Mouse (Mus musculus) erythroblast, embryonic 14.5 days (primary cell): ENCODE results near the gene Capn5. TPM values are rescaled to one million over a fixed set of nuclear protein-coding genes. Genes with fewer than 3 reads are reported as not detected.

Source experiments
- H3K27me3 ChIP-seq: 2 replicates; pipeline ENCODE4 v1.6.1; 2012; ENCODE audit warnings: inconsistent platforms; ENCODE audit not compliant: control insufficient read depth
- H3K36me3 ChIP-seq: 2 replicates; pipeline ENCODE4 v1.6.1; 2012; ENCODE audit warnings: mild to moderate bottlenecking, inconsistent platforms; ENCODE audit not compliant: control insufficient read depth
- H3K4me1 ChIP-seq: 2 replicates; pipeline ENCODE4 v1.6.1; 2012; ENCODE audit warnings: inconsistent platforms; ENCODE audit not compliant: control insufficient read depth
- H3K4me3 ChIP-seq: replicated peaks from 2 replicates; pipeline ENCODE3; 2012; ENCODE audit warnings: moderate library complexity, mild to moderate bottlenecking, inconsistent platforms
- H3K9me3 ChIP-seq: 2 replicates; pipeline ENCODE4 v1.6.1; 2012; ENCODE audit warnings: low read length, inconsistent platforms, mixed read lengths; ENCODE audit not compliant: control insufficient read depth
- GATA1 ChIP-seq: IDR thresholded peaks from 2 replicates; pipeline ENCODE4 v1.6.1; 2012; ENCODE audit warnings: low read length, inconsistent platforms, mixed read lengths
- TAL1 ChIP-seq: IDR thresholded peaks from 3 replicates; pipeline ENCODE4 v1.6.1; 2012; ENCODE audit warnings: low read length, inconsistent platforms, mixed read lengths
- polyA plus RNA-seq: library from polyadenylated mRNA; stranded (reverse); fragments of >175 nt; gene quantifications from 2 replicates; pipeline ENCODE4 v1.2.3, GENCODE M21; 2012

The Capn5 gene
- polyA plus RNA-seq, 1 experiment = 6.8 TPM

DNA sequence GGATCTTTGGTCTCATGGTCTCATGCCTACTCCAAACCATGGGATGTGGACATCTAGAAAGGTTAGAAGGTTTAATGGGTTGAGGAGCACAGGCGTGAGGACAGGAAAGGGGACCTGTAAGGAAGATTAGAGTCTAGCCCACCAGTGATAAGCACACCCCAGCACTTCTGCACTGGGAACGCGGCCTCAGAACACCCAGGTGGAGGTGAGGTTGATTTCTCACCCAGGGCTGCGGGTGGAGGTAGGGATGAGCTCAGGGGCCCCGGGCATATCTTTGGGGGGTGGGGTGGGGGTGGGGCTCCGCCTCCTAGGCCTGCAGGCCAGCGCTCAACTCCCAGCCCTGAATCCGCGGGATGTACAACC is 527 bp downstream of the Capn5 start:
- H3K9me3 ChIP-seq = no peaks in the 10 kb centered on the region
- peak overlapping the region; percentile 85 for H3K4me3 ChIP-seq
- H3K4me1 ChIP-seq = peaks cover 73% of the 10 kb centered on the region
- peaks cover 36% of the 10 kb centered on the region for H3K36me3 ChIP-seq
- no peaks in the 10 kb centered on the region for H3K27me3 ChIP-seq
- TF ChIP-seq TAL1 (no peak), GATA1 (no peak)

DNA sequence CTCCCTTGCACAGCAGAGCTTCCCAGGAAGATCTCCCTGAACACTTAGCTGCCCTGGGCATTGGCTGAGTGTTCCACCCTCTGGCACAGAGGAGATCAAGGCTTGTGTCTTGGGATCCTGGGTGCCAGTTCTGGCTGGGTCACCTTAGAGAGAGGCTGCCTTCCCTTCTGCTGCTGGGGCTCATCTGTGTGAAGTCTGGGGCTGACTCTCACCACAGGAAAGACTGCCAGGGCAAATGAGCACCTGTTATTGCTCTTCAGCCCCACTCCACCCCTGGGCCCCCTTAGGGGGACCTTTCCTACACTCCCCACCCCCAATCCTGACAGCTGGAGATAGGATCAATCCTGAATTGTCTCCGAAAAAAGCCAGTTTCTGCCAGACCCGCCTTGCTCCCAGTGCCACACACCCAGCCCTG is 996 bp downstream of the Capn5 start:
- TF ChIP-seq TAL1 = no peak
- TF ChIP-seq GATA1 = no peak
- peaks cover 41% of the 10 kb centered on the region for H3K36me3 ChIP-seq
- no peaks in the 10 kb centered on the region for H3K9me3 ChIP-seq
- peak overlapping the region; percentile 85 for H3K4me3 ChIP-seq
- peaks cover 77% of the 10 kb centered on the region for H3K4me1 ChIP-seq
- H3K27me3 ChIP-seq = no peaks in the 10 kb centered on the region

DNA sequence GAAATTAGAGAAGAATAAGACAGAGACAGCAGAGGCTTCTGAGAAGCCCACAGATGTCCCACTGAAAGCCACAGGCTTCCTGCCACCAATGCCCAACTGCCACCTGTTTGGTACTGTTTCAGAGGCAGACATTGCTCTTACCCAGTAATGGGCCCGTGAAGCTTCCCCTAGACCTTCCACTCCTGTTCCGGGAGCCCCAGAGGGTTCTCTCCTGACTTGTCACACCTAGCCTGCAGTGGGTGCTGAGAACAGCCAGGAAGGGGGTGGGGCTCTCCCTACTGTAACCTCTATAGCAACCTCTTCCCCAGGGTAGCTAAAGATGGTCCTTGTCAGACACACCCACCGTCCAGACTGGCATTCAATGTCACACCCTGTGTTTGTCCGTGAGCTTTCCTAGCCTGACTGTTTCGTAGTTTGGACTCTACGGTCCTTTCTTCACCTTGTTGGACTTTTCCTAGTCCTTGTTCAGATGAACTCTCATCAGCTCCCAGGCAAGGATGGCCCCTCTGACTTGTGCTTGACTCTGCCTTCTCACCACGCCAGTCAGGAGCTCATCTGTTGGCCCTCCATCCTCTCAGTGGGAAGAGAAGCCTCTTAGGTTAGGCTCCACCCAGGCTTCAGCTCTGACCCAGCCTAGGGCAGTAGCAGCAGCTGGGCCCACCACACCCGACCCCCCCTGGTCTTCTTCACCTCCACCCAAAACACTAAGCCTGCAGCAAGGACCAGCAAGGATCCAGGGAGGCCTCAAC is 1.6 kb downstream of the Capn5 start:
- peaks cover 47% of the 10 kb centered on the region for H3K36me3 ChIP-seq
- H3K9me3 ChIP-seq = no peaks in the 10 kb centered on the region
- H3K27me3 ChIP-seq = no peaks in the 10 kb centered on the region
- peaks cover 83% of the 10 kb centered on the region for H3K4me1 ChIP-seq
- TF ChIP-seq TAL1 (no peak), GATA1 (no peak)
- peak overlapping the region; percentile 85 for H3K4me3 ChIP-seq

DNA sequence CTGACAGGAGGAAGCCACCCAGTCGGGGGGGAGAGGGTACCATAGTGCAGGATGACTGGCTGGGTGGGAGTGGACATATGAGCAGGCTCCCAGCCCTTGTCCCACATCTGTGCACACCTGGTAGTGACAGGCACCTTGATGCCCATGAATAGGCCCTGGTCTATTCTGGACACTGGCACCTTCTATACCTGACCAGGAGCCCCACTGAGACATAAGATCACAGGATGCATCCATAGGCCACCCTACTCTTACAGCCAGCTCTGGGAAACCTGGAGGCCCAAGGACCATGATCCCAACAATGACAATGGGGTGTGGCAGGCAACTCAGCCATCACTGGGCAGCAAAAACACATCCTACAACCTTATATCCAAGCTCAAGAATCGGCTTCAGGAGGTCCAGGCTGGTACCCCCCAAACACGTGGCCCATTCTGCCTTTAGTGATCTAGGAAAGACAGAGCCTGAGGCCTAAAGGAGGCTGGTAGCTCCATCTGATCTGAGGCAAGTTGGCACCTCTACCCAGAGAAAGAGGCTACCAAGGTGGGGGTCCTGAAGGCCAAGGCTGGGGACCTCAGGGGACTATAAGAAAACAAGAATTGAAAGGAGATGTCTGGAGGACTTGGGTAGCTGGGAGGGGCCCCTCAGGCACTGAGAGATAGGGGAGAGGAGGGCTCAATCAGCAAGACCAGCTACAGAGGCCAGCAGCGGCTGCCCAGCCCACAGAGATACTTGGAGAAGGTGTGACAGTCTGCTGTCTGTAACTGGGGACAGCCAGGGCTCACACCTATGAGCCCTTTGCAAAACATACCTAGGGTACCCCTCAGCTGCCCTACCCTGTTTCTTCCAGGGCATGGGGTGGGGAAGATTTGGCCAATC is 3.0 kb downstream of the Capn5 start:
- H3K4me1 ChIP-seq = peaks cover 97% of the 10 kb centered on the region
- peaks cover 59% of the 10 kb centered on the region for H3K36me3 ChIP-seq
- no peaks in the 10 kb centered on the region for H3K27me3 ChIP-seq
- H3K9me3 ChIP-seq = no peaks in the 10 kb centered on the region
- H3K4me3 ChIP-seq = peak overlapping the region; percentile 85
- peak; percentile 78 for TF ChIP-seq TAL1
- TF ChIP-seq GATA1 = peak; percentile 55; the same call in 1 of the 2 replicates

DNA sequence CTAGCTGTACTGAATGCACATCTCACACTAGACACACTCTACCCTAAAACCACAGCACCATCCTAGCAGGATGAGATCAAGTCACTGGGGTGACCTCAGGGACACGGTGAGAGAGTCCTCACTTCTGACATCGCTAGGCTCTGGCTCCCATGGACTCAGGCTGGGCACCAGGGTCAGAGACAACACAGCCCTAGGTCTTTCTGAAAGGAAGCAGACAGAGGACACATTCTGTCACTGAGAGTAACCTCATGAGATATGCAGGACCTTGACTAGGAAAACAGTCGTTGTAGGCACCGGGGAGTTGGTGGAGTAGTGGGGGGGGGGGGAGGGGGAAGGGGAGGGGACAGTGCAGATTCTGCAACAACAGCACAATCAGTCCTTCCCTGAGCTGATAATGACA is 4.7 kb downstream of the Capn5 start:
- Histone ChIP-seq H3K36me3 (peaks cover 73% of the 10 kb centered on the region), H3K9me3 (no peaks in the 10 kb centered on the region), H3K27me3 (no peaks in the 10 kb centered on the region), H3K4me1 (peaks cover 95% of the 10 kb centered on the region), H3K4me3 (peak overlapping the region; percentile 37)
- TF ChIP-seq GATA1 (no peak), TAL1 (no peak)

DNA sequence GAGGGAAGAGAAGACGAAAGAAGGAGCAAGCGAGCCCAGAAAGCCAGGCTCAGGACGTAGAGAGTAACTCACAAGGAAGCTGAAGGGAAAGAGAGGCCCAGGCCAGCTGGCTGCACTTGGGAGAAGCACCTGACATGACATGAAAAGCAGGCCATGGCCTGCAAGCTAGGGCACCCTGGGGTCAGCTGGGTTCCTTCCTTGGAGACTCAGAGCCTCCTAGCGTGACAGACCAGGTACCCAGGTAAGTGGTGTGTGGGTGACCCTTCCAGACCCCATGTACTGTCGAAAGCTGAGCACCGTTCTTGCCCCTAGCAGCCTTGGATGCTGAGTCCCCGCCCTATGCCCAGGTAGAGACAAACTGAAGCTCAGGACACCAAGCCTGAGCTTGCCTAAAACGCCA is 5.4 kb downstream of the Capn5 start:
- Histone ChIP-seq H3K9me3 (no peaks in the 10 kb centered on the region), H3K4me1 (peaks cover 96% of the 10 kb centered on the region), H3K36me3 (peaks cover 80% of the 10 kb centered on the region), H3K4me3 (peak overlapping the region; percentile 15), H3K27me3 (no peaks in the 10 kb centered on the region)
- TF ChIP-seq TAL1 (no peak), GATA1 (no peak)

DNA sequence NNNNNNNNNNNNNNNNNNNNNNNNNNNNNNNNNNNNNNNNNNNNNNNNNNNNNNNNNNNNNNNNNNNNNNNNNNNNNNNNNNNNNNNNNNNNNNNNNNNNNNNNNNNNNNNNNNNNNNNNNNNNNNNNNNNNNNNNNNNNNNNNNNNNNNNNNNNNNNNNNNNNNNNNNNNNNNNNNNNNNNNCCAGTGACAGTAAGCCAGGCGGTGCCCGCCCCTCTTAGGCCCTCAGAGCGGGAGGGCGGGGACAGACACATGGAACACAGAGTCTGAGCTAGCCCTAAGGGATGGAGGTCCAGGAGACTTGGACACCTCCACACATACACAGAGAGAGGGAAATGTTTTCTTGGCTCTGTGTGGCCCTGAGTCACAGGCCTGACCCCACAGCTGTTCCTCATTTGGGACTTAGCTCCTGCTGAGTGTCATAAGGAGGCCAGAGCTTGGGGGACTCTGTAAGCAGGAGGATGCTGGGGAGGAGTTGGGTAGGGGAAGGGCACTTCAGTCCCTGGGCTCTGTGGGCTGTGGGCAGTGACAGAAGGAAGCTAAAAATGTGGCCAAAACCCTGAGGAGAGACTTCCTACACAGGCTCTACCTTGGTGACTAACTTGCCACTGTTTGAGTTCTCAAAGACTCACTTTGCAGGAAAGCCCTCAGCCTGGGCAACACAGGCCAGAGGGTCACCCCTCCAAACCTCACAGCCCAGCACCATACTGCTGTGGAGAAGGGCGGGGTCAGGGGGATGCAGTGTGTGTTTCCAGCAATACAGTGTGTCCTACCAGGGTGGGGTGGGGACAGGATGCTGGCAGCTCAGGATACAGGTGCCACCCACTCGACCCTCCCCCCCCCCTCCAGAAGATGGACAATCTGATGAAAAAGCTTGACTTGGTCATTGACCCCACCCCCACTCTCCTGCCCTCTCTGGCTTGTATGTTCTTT is 6.7 kb downstream of the Capn5 start:
- peaks cover 89% of the 10 kb centered on the region for H3K4me1 ChIP-seq
- no peak for TF ChIP-seq TAL1
- 0 out of 2 replicates have a peak, but pooled peaks have one; percentile 8 for TF ChIP-seq GATA1
- peak overlapping the region; percentile 62 for H3K4me3 ChIP-seq
- H3K9me3 ChIP-seq = no peaks in the 10 kb centered on the region
- H3K36me3 ChIP-seq = peaks cover 81% of the 10 kb centered on the region
- no peaks in the 10 kb centered on the region for H3K27me3 ChIP-seq

DNA sequence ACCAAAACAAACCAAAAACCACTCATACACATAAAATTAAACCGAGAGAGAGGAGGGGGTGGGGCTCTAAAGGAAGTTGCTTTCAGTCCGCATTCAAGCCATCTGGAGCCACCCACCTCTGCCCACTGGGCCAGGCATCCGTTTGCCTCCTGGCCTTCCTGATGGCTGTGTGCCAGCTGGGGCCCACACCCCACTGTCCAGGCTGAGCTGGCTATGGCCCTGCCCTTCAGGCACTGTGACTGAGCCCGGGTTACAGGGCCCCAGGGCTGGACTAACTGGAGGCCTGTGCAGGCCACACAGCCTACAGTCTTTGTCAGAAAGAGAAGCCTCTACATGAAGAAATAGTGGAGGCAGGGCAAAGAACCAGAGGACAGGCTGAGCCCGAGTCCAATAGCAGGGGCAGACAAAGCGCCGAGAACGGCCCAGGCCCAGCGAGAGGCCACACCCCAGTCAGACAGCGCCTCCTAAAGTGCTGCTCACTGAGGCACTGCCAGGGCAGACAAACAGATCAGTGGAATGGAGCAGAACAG is 13.0 kb downstream of the Capn5 start:
- Histone ChIP-seq H3K4me1 (peaks cover 86% of the 10 kb centered on the region), H3K36me3 (peaks cover 86% of the 10 kb centered on the region), H3K4me3 (peak overlapping the region; percentile 35), H3K27me3 (no peaks in the 10 kb centered on the region), H3K9me3 (no peaks in the 10 kb centered on the region)
- TF ChIP-seq TAL1 (no peak), GATA1 (no peak)
